Mouse (Mus musculus) T-cell, adult 2 months (primary cell): ENCODE measurements at regions not wholly inside any gene's neighbourhood (a gene's known extent, or its start where the extent isn't known, plus 50 kb on each side); places are given as distances from the start of the nearest gene placed in this dataset.

Experiments used
- DNase-seq: peaks from one replicate; pipeline ENCODE4 v3.0.0; 2022; ENCODE audit warnings: low spot score

DNA sequence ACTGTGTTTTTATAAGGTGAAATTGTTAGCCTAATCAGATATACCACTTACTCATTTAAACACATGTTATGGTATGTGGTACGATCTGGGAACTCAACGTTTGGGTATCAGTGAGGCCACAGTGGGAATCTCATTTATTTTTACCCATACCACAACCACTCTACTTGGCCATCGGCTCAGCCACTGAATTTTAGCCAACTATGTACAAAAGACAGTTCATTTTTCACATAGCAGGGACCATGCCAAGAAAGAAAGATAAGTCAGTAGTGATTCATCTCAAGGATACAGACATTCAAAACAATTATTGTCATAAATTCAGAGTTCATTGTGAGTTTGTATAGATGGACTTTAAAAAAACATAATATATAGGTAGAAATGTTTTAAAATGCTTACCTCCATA is 634.7 kb upstream of the Adgrl2 start:
- DNase-seq = no peak

- no peak for DNase-seq
These were observed 633.6 kb upstream of the Adgrl2 start for GRCm38 (mm10) chr3:149623851-149624532.

DNA sequence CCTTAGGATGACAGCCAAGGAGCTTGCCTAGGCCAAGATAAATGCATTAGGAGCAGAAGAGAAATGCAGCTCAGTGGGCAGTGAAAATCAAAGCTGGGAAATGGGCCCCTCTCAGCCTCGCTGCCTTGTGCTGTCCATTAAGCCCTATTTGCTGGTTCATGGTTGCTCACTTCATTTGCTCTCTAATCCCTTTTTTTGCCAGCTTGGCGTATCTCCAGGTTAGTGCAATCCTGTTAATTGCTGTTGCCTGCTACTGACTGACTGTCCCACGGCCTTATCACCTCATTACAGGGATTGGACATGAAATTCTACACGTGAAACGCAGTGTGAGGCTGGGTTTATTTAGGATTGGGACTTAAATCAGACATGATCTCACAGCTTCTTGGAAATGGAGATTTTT is 613.5 kb upstream of the Adgrl2 start:
- no peak for DNase-seq

DNA sequence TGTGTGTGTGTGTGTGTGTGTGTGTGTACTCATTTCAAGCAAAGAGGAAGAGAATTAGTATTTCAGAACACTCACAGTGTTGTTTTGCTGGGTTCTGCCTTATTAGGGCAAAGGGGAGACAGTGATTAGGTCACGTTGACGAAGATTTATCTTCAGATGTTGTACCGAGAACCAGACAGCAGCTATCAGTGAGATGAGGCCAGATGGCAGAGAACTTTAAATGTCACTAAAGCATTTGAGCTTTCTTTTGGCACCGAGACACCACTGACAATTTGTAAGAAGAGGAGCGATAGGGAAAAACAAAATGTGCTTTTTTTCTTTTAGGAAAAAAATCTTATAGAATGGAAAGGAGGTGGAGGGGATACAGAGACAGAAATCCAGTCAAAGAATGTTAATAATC is 610.9 kb upstream of the Adgrl2 start:
- DNase-seq = no peak

DNA sequence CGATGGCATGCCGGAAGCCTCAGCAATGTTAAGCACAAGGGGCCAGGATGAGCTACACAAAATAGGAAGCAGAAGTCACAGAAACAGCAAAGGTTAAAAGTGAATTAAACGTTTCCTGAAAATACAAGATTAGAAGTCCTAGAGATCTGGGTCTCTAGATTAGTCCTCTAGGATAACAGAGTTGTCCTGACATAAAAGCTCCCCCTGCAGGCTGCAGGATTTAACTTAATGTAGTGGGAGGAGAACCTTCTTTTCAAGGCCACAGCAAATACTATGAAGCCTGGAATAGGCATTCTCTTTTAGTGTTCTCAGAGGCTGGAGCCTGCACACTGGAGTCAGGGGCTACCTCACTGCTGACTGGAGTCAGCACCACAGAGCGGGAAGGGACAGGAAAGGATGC is 604.1 kb upstream of the Adgrl2 start:
- DNase-seq = no peak

DNA sequence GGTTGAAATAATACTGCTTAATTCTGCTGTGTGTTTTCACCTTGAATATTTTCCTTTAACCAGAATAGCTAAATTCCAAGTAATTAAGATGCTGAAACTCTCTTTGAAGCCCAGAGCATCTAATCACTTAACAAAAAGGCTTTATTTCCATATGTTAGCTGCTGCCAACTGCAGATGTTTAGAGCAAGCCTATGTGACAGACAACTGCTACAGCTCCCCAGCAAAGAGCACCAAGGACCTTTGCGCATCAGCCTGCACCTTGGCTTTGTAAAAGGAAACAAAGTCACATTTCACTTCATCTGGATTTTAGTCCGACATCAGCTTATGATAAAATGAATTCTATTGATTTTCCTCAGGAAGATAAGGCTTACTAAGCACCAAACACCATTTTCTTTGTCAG is 595.4 kb upstream of the Adgrl2 start:
- no peak for DNase-seq

DNA sequence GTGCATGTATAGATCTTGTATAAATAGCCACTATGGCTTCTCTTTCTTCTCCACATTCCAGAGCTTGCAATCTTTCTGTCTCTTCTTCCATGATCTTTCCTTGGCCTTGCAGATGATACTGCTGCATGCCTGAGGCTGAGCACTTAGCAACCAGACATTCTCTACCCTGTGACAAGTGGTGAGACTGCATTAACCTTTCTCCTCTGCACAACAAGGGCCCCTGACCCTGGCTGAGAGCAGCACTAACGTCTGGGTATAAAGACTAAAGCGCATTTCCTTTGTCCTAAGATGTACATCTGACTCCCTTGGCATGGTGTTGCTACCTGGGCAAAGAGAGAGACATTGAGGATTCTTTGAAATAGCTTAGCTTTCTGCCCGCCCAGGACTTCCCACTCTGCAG is 590.8 kb upstream of the Adgrl2 start:
- no peak for DNase-seq

DNA sequence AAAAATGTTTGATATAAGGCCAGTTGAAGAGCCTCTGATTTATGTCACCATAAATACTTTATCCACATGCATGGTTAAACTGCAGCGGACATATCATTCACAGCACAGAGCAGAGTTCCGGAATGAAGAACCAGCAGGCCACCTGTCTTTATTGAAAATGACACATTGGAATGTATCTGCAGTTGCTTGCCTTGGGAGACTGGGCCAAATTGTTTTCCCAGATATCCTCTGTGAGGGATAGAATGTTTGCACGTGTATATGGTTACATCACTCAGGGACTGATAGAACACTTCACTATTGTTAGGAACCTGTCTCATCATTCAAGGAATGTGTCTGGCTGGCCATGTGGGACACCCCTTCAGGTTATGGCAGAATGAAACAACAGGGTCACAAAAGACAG is 585.3 kb upstream of the Adgrl2 start:
- DNase-seq = no peak

DNA sequence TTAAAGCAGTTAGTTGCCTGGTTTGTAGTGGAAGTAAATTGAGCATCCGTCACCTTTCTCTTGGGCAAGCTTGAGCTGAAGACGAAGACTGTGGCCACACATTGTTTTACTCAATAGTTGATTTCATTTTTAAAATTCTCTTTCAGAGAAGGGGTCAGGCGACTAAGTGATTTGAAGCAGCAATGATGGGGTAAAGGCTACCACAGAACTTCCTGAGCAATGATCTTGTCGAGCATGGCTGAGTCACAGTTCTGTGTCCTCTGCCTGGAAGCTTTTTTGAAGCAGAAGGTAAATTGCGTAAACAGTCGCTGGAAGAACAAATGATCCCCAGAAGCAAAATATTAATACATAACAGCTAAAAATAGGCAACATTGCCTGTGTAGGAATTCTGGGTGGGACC is 576.5 kb upstream of the Adgrl2 start:
- DNase-seq = no peak

DNA sequence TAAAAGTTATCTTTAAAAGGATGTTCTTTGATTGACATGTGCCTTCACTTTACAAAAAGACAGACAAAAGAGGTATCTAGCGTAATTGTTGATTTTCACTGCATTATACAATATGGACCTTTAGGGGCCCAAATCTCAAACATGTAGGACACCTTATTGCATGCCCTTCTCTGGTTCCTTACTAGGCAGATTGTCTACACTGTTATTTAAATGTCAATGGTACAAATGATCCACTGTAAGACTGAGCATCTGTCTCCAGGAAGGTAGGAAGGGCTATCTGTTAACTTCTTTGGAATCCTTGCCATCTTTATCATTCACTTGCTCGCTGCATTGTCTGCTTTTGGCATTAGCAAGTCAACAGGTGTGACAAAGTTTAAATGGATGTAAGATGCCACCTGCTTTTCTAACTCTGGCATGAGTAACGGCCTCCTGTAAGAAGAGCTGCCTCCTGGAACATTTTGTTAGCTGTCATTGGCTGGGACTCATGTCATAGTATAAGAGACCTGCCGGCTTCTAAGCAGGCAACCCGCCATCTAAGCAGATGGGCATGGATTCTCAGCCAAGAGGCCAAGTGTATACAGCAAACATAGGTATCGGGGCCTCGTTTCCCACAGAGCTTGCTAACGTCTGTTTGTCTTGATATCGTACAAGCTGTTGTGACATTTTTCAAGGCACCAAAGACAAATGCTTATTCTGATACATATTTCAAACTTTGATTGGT is 560.0 kb upstream of the Adgrl2 start:
- DNase-seq = no peak

DNA sequence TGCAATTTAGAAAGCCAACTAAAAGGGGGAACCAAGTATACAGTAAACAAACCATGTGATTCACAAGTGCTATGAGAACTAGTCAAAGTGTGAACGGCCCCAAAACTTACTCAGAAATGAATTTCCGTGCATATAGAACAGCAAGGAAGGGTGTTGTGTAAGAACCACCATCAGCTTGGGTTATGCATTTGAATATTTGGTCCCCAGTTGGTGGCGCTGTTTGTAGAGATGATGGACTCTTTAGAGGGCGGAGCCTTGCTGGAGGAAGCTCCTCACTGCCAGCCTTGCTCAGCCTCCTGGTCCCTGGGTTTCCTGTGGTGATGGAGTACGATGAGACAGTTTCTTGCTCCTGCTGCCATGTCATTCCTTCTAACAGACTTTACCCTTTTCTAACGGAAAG is 556.7 kb upstream of the Adgrl2 start:
- DNase-seq = no peak

- no peak for DNase-seq
These were observed 555.9 kb upstream of the Adgrl2 start for GRCm38 (mm10) chr3:149546256-149546655.

- no peak for DNase-seq
These were observed 543.8 kb upstream of the Adgrl2 start for GRCm38 (mm10) chr3:149534183-149534582.

- no peak for DNase-seq
These were observed 539.8 kb upstream of the Adgrl2 start for GRCm38 (mm10) chr3:149530026-149530607.

DNA sequence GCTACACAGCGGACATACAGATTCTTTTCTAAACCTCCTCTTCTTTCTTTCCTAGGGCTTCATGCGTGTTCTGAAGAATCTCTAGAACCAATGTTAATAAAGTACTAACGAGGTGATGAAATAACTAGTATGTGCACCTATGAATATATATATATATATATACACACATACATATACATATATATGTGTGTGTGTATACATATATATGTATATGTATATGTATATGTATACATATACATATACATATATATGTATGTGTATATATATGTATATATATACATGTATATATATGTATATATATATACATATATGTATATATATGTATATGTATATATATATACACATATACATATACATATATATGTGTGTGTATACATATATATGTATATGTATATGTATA is 536.2 kb upstream of the Adgrl2 start:
- DNase-seq = no peak

- DNase-seq = no peak
These were observed 529.2 kb upstream of the Adgrl2 start for GRCm38 (mm10) chr3:149519575-149519929.

- DNase-seq = no peak
These were observed 528.7 kb upstream of the Adgrl2 start for GRCm38 (mm10) chr3:149518928-149519574.

DNA sequence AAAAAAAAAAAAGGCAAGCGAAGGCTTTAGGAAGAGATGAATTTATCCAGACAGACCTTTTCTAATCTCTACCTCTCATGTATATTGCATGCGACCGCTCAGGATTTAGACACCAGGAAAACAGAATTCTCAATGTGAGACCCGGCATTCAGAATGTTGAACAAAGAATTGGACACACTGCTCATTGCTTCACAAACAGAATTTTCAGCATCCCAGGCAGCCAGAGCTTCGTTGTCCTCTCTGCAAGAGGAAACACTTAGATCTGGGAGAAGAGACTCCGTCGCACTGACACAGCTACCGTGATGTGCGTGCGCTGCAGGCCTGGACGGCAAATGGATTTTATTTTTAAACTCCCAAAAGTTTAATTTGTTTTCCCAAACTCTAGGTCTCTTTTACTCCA is 527.2 kb upstream of the Adgrl2 start:
- DNase-seq = no peak

DNA sequence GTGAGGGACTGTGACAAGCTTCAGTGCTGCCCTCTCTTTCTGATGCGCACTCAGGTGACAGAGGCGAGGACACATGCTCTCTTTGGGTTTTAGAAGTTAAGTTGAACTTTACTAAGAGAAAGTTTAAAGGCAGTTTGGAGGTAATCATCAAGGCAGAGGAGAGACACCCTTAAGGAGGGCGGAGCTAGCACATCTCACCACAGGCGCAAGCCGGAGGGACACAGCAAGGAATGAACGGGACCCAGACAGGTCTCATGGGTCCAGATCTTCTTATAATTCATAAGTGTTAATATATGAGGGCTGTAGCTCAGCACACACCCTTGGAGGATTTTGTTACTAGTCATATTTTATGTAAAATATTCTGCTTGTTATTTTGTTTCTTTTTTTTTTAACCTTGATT is 518.8 kb upstream of the Adgrl2 start:
- no peak for DNase-seq

GRCm38 (mm10) chr3:149508671-149509070 is 518.3 kb upstream of the Adgrl2 start:
- no peak for DNase-seq

- no peak for DNase-seq
These were observed 515.3 kb upstream of the Adgrl2 start for GRCm38 (mm10) chr3:149505692-149506091.

- DNase-seq = no peak
These were observed 513.6 kb upstream of the Adgrl2 start for GRCm38 (mm10) chr3:149503992-149504391.

DNA sequence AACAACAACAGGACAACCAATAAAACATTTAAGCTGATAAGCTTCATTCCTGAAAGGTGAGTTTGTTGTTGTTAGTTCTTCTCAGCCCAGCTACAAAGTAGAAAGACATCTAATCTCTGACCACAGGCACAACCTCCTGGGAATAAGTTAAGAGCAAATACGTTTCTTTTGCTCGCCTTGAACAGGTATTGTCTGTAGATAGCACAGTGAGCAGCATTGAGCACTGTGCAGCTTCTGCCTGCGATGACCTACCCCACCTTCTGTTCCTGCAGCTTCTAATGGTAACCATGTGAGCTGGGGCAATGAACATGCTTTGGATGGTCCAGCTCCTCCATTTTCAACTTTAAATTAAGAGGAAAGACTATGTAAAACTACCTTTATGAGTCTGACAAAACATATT is 509.8 kb upstream of the Adgrl2 start:
- DNase-seq = no peak
